Mouse (Mus musculus): ENCODE measurements around the gene Tbc1d7.

DNA sequence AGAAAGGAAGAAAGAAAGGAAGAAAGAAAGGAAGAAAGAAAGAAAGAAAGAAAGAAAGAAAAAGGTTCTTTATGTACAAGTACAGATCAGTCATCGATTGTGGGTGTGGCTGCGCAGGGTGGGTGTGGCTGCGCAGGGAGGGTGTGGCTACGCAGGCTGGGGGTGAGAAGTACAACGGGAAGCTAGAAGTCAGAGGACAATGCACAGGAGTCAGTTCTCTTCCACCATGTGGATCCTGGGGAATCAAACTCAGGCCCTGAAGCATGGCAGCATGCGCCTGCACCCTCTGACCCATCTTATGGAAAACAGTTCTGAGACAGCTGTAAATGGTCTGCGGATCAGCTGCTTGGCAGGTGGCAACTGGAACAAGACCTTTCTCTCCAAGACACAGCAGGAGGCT lies 9.8 kb upstream of the Tbc1d7 start:
- TF ChIP-seq CTCF (IDR thresholded peaks at IDR 0.05; ENCODE audit: low read depth) (no peak), EP300 (IDR thresholded peaks at IDR 0.05; ENCODE audit: low read depth) (no peak)
